Mouse (Mus musculus) ES-E14 (cell line): ENCODE results near the gene Eps8l2. TPM values are rescaled to one million over a fixed set of nuclear protein-coding genes. Genes with fewer than 3 reads are reported as not detected.

ENCODE experiments used
- DNase-seq: peaks from one replicate; pipeline ENCODE4 v3.0.0-alpha.2; 2013; ENCODE audit warnings: low read depth, low spot score
- H3K27ac ChIP-seq: 2 replicates; pipeline ENCODE4 v1.5.1; 2012; ENCODE audit warnings: low read depth, mild to moderate bottlenecking, low read length, moderate library complexity, mixed read lengths; ENCODE audit not compliant: poor library complexity, insufficient read depth, severe bottlenecking
- H3K36me3 ChIP-seq: 2 replicates; pipeline ENCODE4 v1.6.1; 2012; ENCODE audit warnings: mild to moderate bottlenecking, low read length, moderate library complexity, mixed read lengths; ENCODE audit not compliant: control insufficient read depth, poor library complexity, insufficient read depth, severe bottlenecking
- H3K4me1 ChIP-seq, 2 experiments: fragments of 150-350 bp in 1 of 2; sonication (generic) in 1 of 2; 2 replicates each; pipeline ENCODE4 v1.6.1; 2012; ENCODE audit warnings: low read length in 2 of 2, mild to moderate bottlenecking in 1 of 2, mixed read lengths in 1 of 2; ENCODE audit not compliant: control insufficient read depth in 2 of 2, insufficient read depth in 2 of 2, poor library complexity in 1 of 2
- H3K4me3 ChIP-seq, 2 experiments: fragments of 150-350 bp in 1 of 2; sonication (generic) in 1 of 2; 2 replicates each; pipeline ENCODE4 v1.5.1; 2012; ENCODE audit warnings: low read length in 2 of 2, low read depth in 1 of 2, mild to moderate bottlenecking in 1 of 2, mixed read lengths in 1 of 2; ENCODE audit not compliant: insufficient read depth in 1 of 2, poor library complexity in 1 of 2, severe bottlenecking in 1 of 2
- H3K9ac ChIP-seq: 2 replicates; pipeline ENCODE4 v1.6.1; 2012; ENCODE audit warnings: low read depth, mild to moderate bottlenecking, low read length, mixed read lengths; ENCODE audit not compliant: poor library complexity, insufficient read depth, severe bottlenecking
- H3K9me3 ChIP-seq: fragments of 150-350 bp; sonication (generic); 2 replicates; pipeline ENCODE4 v1.6.1; 2012; ENCODE audit warnings: low read depth, mild to moderate bottlenecking, low read length; ENCODE audit not compliant: control insufficient read depth, insufficient read depth
- CHD2 ChIP-seq: IDR thresholded peaks from 2 replicates; pipeline ENCODE4 v1.6.1; 2014; ENCODE audit warnings: mild to moderate bottlenecking, low read depth, low read length, inconsistent platforms
- HCFC1 ChIP-seq: IDR thresholded peaks from 2 replicates; pipeline ENCODE4 v1.6.1; 2012; ENCODE audit warnings: low read length, inconsistent platforms, borderline replicate concordance; ENCODE audit not compliant: insufficient read depth
- MAFK ChIP-seq: IDR thresholded peaks from 2 replicates; pipeline ENCODE4 v1.6.1; 2014; ENCODE audit warnings: mild to moderate bottlenecking, low read depth, low read length, inconsistent platforms; ENCODE audit not compliant: insufficient read depth
- ZC3H11A ChIP-seq: IDR thresholded peaks from 2 replicates; pipeline ENCODE4 v1.6.1; 2012; ENCODE audit warnings: low read depth, mild to moderate bottlenecking, inconsistent platforms, low read length, borderline replicate concordance
- ZNF384 ChIP-seq: IDR thresholded peaks from 2 replicates; pipeline ENCODE4 v1.6.1; 2012; ENCODE audit warnings: low read depth, low read length, inconsistent platforms
- in situ Hi-C, 2 experiments: fragments of 600-800 bp; cut with MboI; formaldehyde crosslinking; loops; one replicate each; pipeline ENCODE4 v1.15.1; 2025; ENCODE audit warnings: low sequenced_read_pairs in 2 of 2, inconsistent platforms in 1 of 2; ENCODE audit not compliant: unreplicated experiment in 2 of 2
- total RNA-seq: library from RNA; depleted of rRNA; stranded (reverse); fragments of 300-350 nt; gene quantifications from 2 replicates; pipeline ENCODE4 v1.2.3, GENCODE M21; 2012

The Eps8l2 gene
- total RNA-seq, 1 experiment = 10.4 TPM

GRCm38 (mm10) chr7:141317619-141318132, 21.0 kb upstream of the Eps8l2 start:
- no peak for TF ChIP-seq ZC3H11A
- no peak for TF ChIP-seq HCFC1
- TF ChIP-seq ZNF384 = no peak
- TF ChIP-seq MAFK = no peak
- TF ChIP-seq CHD2 = no peak
- H3K9me3 ChIP-seq = no peaks in the 10 kb centered on the region
- no peak overlapping the region for H3K27ac ChIP-seq
- H3K4me3 ChIP-seq = no peak overlapping the region
- no peak for DNase-seq
- in situ Hi-C loops = no loop called here
- peaks cover 50% of the 10 kb centered on the region for H3K36me3 ChIP-seq
- H3K9ac ChIP-seq = no peak overlapping the region
- peaks cover 3% of the 10 kb centered on the region in 2 experiments; a peak in 2 of 4 replicates for H3K4me1 ChIP-seq

GRCm38 (mm10) chr7:141319446-141319845, 19.2 kb upstream of the Eps8l2 start:
- Histone ChIP-seq H3K4me1 (peaks cover 3% of the 10 kb centered on the region in 2 experiments; a peak in 2 of 4 replicates), H3K4me3 (no peak overlapping the region), H3K27ac (no peak overlapping the region), H3K9ac (no peak overlapping the region), H3K36me3 (peaks cover 55% of the 10 kb centered on the region), H3K9me3 (no peaks in the 10 kb centered on the region)
- DNase-seq = no peak
- in situ Hi-C loops = no loop called here
- no peak for TF ChIP-seq ZC3H11A
- TF ChIP-seq ZNF384 = no peak
- TF ChIP-seq MAFK = no peak
- TF ChIP-seq CHD2 = no peak
- TF ChIP-seq HCFC1 = no peak

DNA sequence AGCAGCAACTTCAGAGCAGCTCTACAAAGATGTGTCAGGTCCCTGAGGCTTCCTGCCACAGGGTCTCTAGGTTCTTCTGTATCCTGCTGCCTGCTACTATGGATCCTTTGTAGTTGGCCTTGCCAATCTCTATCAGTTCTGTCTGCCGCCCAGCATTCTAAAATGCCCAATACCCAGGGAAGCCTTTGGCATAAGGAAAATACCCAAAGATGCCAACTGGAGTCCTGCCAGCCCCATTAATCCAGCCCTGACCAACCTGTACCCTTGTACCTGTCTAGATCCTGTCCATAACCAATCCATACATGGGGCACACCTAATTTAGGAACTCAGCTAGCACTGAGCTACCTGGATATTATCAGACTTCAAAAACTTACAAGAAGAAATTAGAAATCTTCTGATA, 14.0 kb upstream of the Eps8l2 start:
- no peak for DNase-seq
- Histone ChIP-seq H3K9me3 (no peaks in the 10 kb centered on the region), H3K4me3 (no peak overlapping the region), H3K4me1 (peaks cover 3 to 9% of the 10 kb centered on the region in 2 experiments; a peak in 3 of 4 replicates), H3K27ac (no peak overlapping the region), H3K36me3 (peaks cover 46% of the 10 kb centered on the region), H3K9ac (no peak overlapping the region)
- in situ Hi-C loops = no loop called here
- TF ChIP-seq CHD2 (no peak), ZNF384 (no peak), ZC3H11A (peak; percentile 5; the same call in 1 of the 2 replicates)

- peak overlapping the region; percentile 76 to 84; a peak in 3 of 4 replicates for H3K4me3 ChIP-seq
- in situ Hi-C loops = no loop called here
- H3K4me1 ChIP-seq = peaks cover 2 to 9% of the 10 kb centered on the region in 2 experiments; a peak in 2 of 4 replicates
- no peak for DNase-seq
- H3K36me3 ChIP-seq = peaks cover 39% of the 10 kb centered on the region
- no peak overlapping the region for H3K27ac ChIP-seq
- peak overlapping the region; percentile 94 for H3K9ac ChIP-seq
- H3K9me3 ChIP-seq = no peaks in the 10 kb centered on the region
- TF ChIP-seq CHD2 (no peak), MAFK (no peak), ZNF384 (no peak), HCFC1 (no peak), ZC3H11A (no peak)
Measured at GRCm38 (mm10) chr7:141326546-141327446, 11.9 kb upstream of the Eps8l2 start.
